Mouse (Mus musculus) liver, postnatal 0 days (tissue): Measurements from ENCODE around the gene Ctbp2. TPM values are rescaled to one million over a fixed set of nuclear protein-coding genes. Genes with fewer than 3 reads are reported as not detected.

Source experiments
- ATAC-seq: fragments of 200-750 bp; cut with Nextera tagmentation; 2 replicates; pipeline ENCODE4 v1.8.0; 2017; ENCODE audit warnings: mild to moderate bottlenecking, moderate library complexity
- DNase-seq: peaks from one replicate; pipeline ENCODE4 v3.0.0-alpha.2; 2016
- H3K27ac ChIP-seq: fragments of 300-500 bp; sonication (generic); 2 replicates; pipeline ENCODE4 v1.5.1; 2014; ENCODE audit warnings: antibody characterized with exemption, moderate library complexity, mild to moderate bottlenecking, low read depth
- H3K27me3 ChIP-seq: fragments of 300-500 bp; sonication (generic); 2 replicates; pipeline ENCODE4 v1.6.1; 2014; ENCODE audit warnings: low read length, control low read depth, mixed read lengths; ENCODE audit not compliant: insufficient read depth
- H3K36me3 ChIP-seq: fragments of 300-500 bp; sonication (generic); replicated peaks from 2 replicates; pipeline ENCODE4 v1.6.1; 2014; ENCODE audit warnings: mild to moderate bottlenecking, control low read depth, low read length, moderate library complexity, mixed read lengths; ENCODE audit not compliant: insufficient read depth
- H3K4me1 ChIP-seq: fragments of 300-500 bp; sonication (generic); 2 replicates; pipeline ENCODE4 v1.6.1; 2014; ENCODE audit warnings: antibody characterized with exemption, mild to moderate bottlenecking, control low read depth; ENCODE audit not compliant: insufficient read depth
- H3K4me2 ChIP-seq: fragments of 300-500 bp; sonication (generic); 2 replicates; pipeline ENCODE4 v1.6.1; 2014; ENCODE audit warnings: low read depth, mild to moderate bottlenecking, low read length, moderate library complexity, mixed read lengths
- H3K4me3 ChIP-seq: fragments of 300-500 bp; sonication (generic); 2 replicates; pipeline ENCODE4 v1.5.1; 2014; ENCODE audit warnings: low read depth, low read length
- H3K9ac ChIP-seq: fragments of 300-500 bp; sonication (generic); replicated peaks from 2 replicates; pipeline ENCODE4 v1.6.1; 2014; ENCODE audit warnings: mild to moderate bottlenecking, moderate library complexity
- H3K9me3 ChIP-seq: fragments of 300-500 bp; sonication (generic); 2 replicates; pipeline ENCODE4 v1.6.1; 2016; ENCODE audit warnings: mild to moderate bottlenecking, control low read depth, low read length, mixed read lengths
- CTCF ChIP-seq: sonication (generic); IDR thresholded peaks from 2 replicates; pipeline ENCODE4 v1.5.1; 2016; ENCODE audit warnings: antibody characterized with exemption, low read depth
- EP300 ChIP-seq: IDR thresholded peaks from 2 replicates; pipeline ENCODE4 v1.6.1; 2016; ENCODE audit warnings: antibody characterized with exemption, low read depth, mild to moderate bottlenecking
- WGBS: fragments of 180-500 bp; shearing (Covaris S2); extraction: QIAGEN DNeasy Blood & Tissue Kit; methylation state at CpG from one replicate; pipeline ENCODE4 v1.1.7; 2014; ENCODE audit not compliant: insufficient replicate concordance; 5-methylcytosine and 5-hydroxymethylcytosine counted together
- polyA plus RNA-seq: library from polyadenylated mRNA; unstranded; fragments of >200 nt; fragmentation: Nextera tagmentation; extraction: Ambion mirVana; gene quantifications from 2 replicates; pipeline ENCODE4 v1.2.1, GENCODE M21; 2015

Ctbp2 gene
- polyA plus RNA-seq, 1 experiment from 2014 or later: 6.1 TPM

DNA sequence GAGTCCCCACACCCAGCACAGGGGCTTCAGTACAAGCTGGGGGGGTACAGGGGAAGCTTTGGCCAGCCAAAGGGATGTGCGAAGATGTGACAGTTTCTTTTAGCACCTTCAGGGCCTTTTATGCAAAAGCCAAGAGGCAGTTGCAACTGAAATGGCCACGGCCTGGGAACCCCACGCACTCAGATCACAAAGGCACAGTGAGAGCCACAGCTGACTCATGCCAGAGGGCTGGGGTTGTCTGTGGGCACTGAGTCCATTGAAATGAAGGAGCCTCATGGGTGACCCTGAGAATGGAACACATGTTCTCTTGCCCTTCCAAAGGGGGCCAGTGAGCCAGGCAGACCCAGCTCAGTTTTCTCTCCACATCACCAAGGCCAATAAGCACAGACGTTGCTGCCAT, 115.5 kb downstream of the Ctbp2 start:
- TF ChIP-seq EP300 (no peak), CTCF (no peak)
- H3K27ac ChIP-seq: no peak overlapping the region
- 76% methylated on average over 4 of the region's 4 CpGs for WGBS
- no peaks in the 10 kb centered on the region for H3K9me3 ChIP-seq
- ATAC-seq (no peak), DNase-seq (no peak)
- no peak overlapping the region for H3K9ac ChIP-seq
- no peaks in the 10 kb centered on the region for H3K27me3 ChIP-seq
- H3K4me2 ChIP-seq: no peak overlapping the region
- H3K36me3 ChIP-seq: no peaks in the 10 kb centered on the region
- peaks cover 8% of the 10 kb centered on the region for H3K4me1 ChIP-seq
- no peak overlapping the region for H3K4me3 ChIP-seq

GRCm38 (mm10) chr7:133007343-133007742, 116.8 kb downstream of the Ctbp2 start:
- no peak for ATAC-seq
- Histone ChIP-seq H3K27me3 (no peaks in the 10 kb centered on the region), H3K27ac (no peak overlapping the region), H3K36me3 (no peaks in the 10 kb centered on the region), H3K4me1 (peaks cover 8% of the 10 kb centered on the region), H3K9me3 (no peaks in the 10 kb centered on the region), H3K9ac (no peak overlapping the region), H3K4me2 (no peak overlapping the region), H3K4me3 (no peak overlapping the region)
- DNase-seq: no peak
- WGBS: 58% methylated on average over 11 of the region's 11 CpGs
- TF ChIP-seq EP300 (no peak), CTCF (no peak)

- H3K9me3 ChIP-seq: no peaks in the 10 kb centered on the region
- H3K9ac ChIP-seq: no peak overlapping the region
- DNase-seq: no peak
- no peaks in the 10 kb centered on the region for H3K36me3 ChIP-seq
- H3K27me3 ChIP-seq: no peaks in the 10 kb centered on the region
- TF ChIP-seq CTCF (no peak), EP300 (no peak)
- no peak overlapping the region for H3K27ac ChIP-seq
- ATAC-seq: no peak
- 89% methylated on average over 7 of the region's 7 CpGs for WGBS
- H3K4me2 ChIP-seq: no peak overlapping the region
- H3K4me1 ChIP-seq: 0 out of 2 replicates have a peak, but pooled peaks cover 4% of the 10 kb centered on the region
- no peak overlapping the region for H3K4me3 ChIP-seq
These were observed 118.4 kb downstream of the Ctbp2 start for GRCm38 (mm10) chr7:133005772-133006171.

GRCm38 (mm10) chr7:133003421-133003820, 120.7 kb downstream of the Ctbp2 start:
- 16% methylated on average over 3 of the region's 3 CpGs for WGBS
- Histone ChIP-seq H3K27me3 (no peaks in the 10 kb centered on the region), H3K9ac (no peak overlapping the region), H3K9me3 (no peaks in the 10 kb centered on the region), H3K4me3 (no peak overlapping the region), H3K36me3 (0 out of 2 replicates have a peak, but pooled peaks cover 5% of the 10 kb centered on the region), H3K27ac (no peak overlapping the region), H3K4me2 (no peak overlapping the region), H3K4me1 (0 out of 2 replicates have a peak, but pooled peaks cover 4% of the 10 kb centered on the region)
- TF ChIP-seq EP300 (no peak), CTCF (peak; percentile 95)
- DNase-seq (peak; percentile 82), ATAC-seq (peak; percentile 83)

- Histone ChIP-seq H3K4me3 (no peak overlapping the region), H3K36me3 (0 out of 2 replicates have a peak, but pooled peaks cover 8% of the 10 kb centered on the region), H3K9ac (no peak overlapping the region), H3K4me1 (0 out of 2 replicates have a peak, but pooled peaks cover 1% of the 10 kb centered on the region), H3K4me2 (no peak overlapping the region), H3K27ac (no peak overlapping the region), H3K27me3 (no peaks in the 10 kb centered on the region), H3K9me3 (no peaks in the 10 kb centered on the region)
- ATAC-seq (no peak), DNase-seq (no peak)
- 87% methylated on average over 6 of the region's 6 CpGs for WGBS
- no peak for TF ChIP-seq EP300
- no peak for TF ChIP-seq CTCF
These were observed 121.9 kb downstream of the Ctbp2 start for GRCm38 (mm10) chr7:133002271-133002670.

- Histone ChIP-seq H3K4me2 (no peak overlapping the region), H3K27ac (no peak overlapping the region), H3K4me3 (no peak overlapping the region), H3K9me3 (no peaks in the 10 kb centered on the region), H3K4me1 (no peaks in the 10 kb centered on the region), H3K27me3 (no peaks in the 10 kb centered on the region), H3K36me3 (0 out of 2 replicates have a peak, but pooled peaks cover 8% of the 10 kb centered on the region), H3K9ac (no peak overlapping the region)
- DNase-seq: no peak
- ATAC-seq: no peak
- WGBS: 79% methylated on average over 3 of the region's 3 CpGs
- no peak for TF ChIP-seq EP300
- TF ChIP-seq CTCF: no peak
These were observed 122.8 kb downstream of the Ctbp2 start for GRCm38 (mm10) chr7:133001388-133001787.

- no peak for TF ChIP-seq CTCF
- TF ChIP-seq EP300: no peak
These were observed 125.1 kb downstream of the Ctbp2 start for GRCm38 (mm10) chr7:132999061-132999460.

More at GRCm38 (mm10) chr7:132999061-132999460, 125.1 kb downstream of the Ctbp2 start:
- no peak overlapping the region for H3K9ac ChIP-seq
- no peak overlapping the region for H3K4me3 ChIP-seq
- DNase-seq (no peak), ATAC-seq (no peak)
- no peaks in the 10 kb centered on the region for H3K27me3 ChIP-seq
- WGBS: 94% methylated on average over 11 of the region's 11 CpGs
- no peak overlapping the region for H3K4me2 ChIP-seq
- 0 out of 2 replicates have a peak, but pooled peaks cover 8% of the 10 kb centered on the region for H3K36me3 ChIP-seq
- H3K4me1 ChIP-seq: no peaks in the 10 kb centered on the region
- H3K9me3 ChIP-seq: no peaks in the 10 kb centered on the region
- H3K27ac ChIP-seq: no peak overlapping the region
